Mouse (Mus musculus) embryonic facial prominence, embryonic 13.5 days (tissue): ENCODE measurements around the gene Xkrx. TPM values are rescaled to one million over a fixed set of nuclear protein-coding genes. Genes with fewer than 3 reads are reported as not detected.
"Not testable (repeated sequence)": the region's sequence is repeated elsewhere in the genome, so short reads cannot be mapped to it uniquely, and the experiment has no call there.

Experiments used
- ATAC-seq: fragments of 200-750 bp; cut with Nextera tagmentation; 2 replicates; pipeline ENCODE4 v1.8.0; 2017; ENCODE audit warnings: low read depth; ENCODE audit not compliant: insufficient number of reproducible peaks, insufficient read depth, low FRiP score, low TSS enrichment
- H3K27ac ChIP-seq: fragments of 300-500 bp; sonication (generic); 2 replicates; pipeline ENCODE4 v1.5.1; 2015; ENCODE audit warnings: moderate library complexity, mild to moderate bottlenecking, inconsistent platforms
- H3K27me3 ChIP-seq: fragments of 300-500 bp; sonication (generic); 2 replicates; pipeline ENCODE4 v1.6.1; 2015; ENCODE audit warnings: mild to moderate bottlenecking, inconsistent platforms
- H3K36me3 ChIP-seq: fragments of 300-500 bp; sonication (generic); 2 replicates; pipeline ENCODE4 v1.6.1; 2015; ENCODE audit warnings: mild to moderate bottlenecking, inconsistent platforms
- H3K4me1 ChIP-seq: fragments of 300-500 bp; sonication (generic); 2 replicates; pipeline ENCODE4 v1.6.1; 2015; ENCODE audit warnings: inconsistent platforms
- H3K4me2 ChIP-seq: fragments of 300-500 bp; sonication (generic); 2 replicates; pipeline ENCODE4 v1.6.1; 2015; ENCODE audit warnings: moderate library complexity, mild to moderate bottlenecking, inconsistent platforms
- H3K4me3 ChIP-seq: fragments of 300-500 bp; sonication (generic); 2 replicates; pipeline ENCODE4 v1.5.1; 2015; ENCODE audit warnings: mild to moderate bottlenecking, inconsistent platforms
- H3K9ac ChIP-seq: fragments of 300-500 bp; sonication (generic); 2 replicates; pipeline ENCODE4 v1.6.1; 2015; ENCODE audit warnings: mild to moderate bottlenecking, inconsistent platforms
- H3K9me3 ChIP-seq: fragments of 300-500 bp; sonication (generic); 2 replicates; pipeline ENCODE4 v1.6.1; 2016; ENCODE audit warnings: inconsistent platforms
- WGBS: fragments of 180-500 bp; shearing (Covaris S2); methylation state at CpG from one replicate; pipeline ENCODE4 v1.1.7; 2015; ENCODE audit warnings: mixed read lengths; 5-methylcytosine and 5-hydroxymethylcytosine counted together
- polyA plus RNA-seq: library from polyadenylated mRNA; unstranded; fragments of >200 nt; fragmentation: Nextera tagmentation; extraction: Ambion mirVana; gene quantifications from 2 replicates; pipeline ENCODE4 v1.2.1, GENCODE M21; 2015

Gene Xkrx
- 0.37 and 0.51 TPM in 2 replicates for polyA plus RNA-seq

GRCm38 (mm10) chrX:134162043-134162720 is at the start of gene Xkrx:
Gene Xkrx (minus strand): TSS chrX:134162076.
- no peak for ATAC-seq
- Histone ChIP-seq H3K9ac (no peak within 1 kb of the TSS), H3K36me3 (no peaks in the 10 kb centered on the region), H3K4me3 (peak within 1 kb of the TSS; percentile 32), H3K27ac (no peak within 1 kb of the TSS), H3K4me2 (peak within 1 kb of the TSS; percentile 63), H3K9me3 (no peaks in the 10 kb centered on the region), H3K27me3 (peaks cover 28% of the 10 kb centered on the region), H3K4me1 (peaks cover 4% of the 10 kb centered on the region; the same call in 1 of the 2 replicates)
- 32% methylated on average over 16 of the region's 16 CpGs for WGBS

GRCm38 (mm10) chrX:134211151-134211642 is 49.3 kb upstream of the Xkrx start:
- H3K27ac ChIP-seq = no peak overlapping the region
- H3K27me3 ChIP-seq = peaks cover 5% of the 10 kb centered on the region; the same call in 1 of the 2 replicates
- H3K4me2 ChIP-seq = no peak overlapping the region
- H3K9me3 ChIP-seq = no peaks in the 10 kb centered on the region
- no peak overlapping the region for H3K4me3 ChIP-seq
- WGBS = 89% methylated on average over 7 of the region's 7 CpGs
- H3K9ac ChIP-seq = no peak overlapping the region
- no peaks in the 10 kb centered on the region for H3K36me3 ChIP-seq
- ATAC-seq = no peak
- no peaks in the 10 kb centered on the region for H3K4me1 ChIP-seq

- peaks cover 5% of the 10 kb centered on the region; the same call in 1 of the 2 replicates for H3K27me3 ChIP-seq
- WGBS = 80% methylated on average over 2 of the region's 2 CpGs
- H3K4me1 ChIP-seq = no peaks in the 10 kb centered on the region
- H3K4me3 ChIP-seq = no peak overlapping the region
- H3K9me3 ChIP-seq = no peaks in the 10 kb centered on the region
- no peak overlapping the region for H3K9ac ChIP-seq
- no peak overlapping the region for H3K4me2 ChIP-seq
- no peaks in the 10 kb centered on the region for H3K36me3 ChIP-seq
- no peak overlapping the region for H3K27ac ChIP-seq
- ATAC-seq = no peak
Measured at GRCm38 (mm10) chrX:134208491-134208890, 46.6 kb upstream of the Xkrx start.

GRCm38 (mm10) chrX:134187201-134187600 is 25.3 kb upstream of the Xkrx start, which contains the start of gene Arl13a:
Gene Arl13a (plus strand): TSS chrX:134187501.
- H3K27ac ChIP-seq, H3K4me1 ChIP-seq, H3K36me3 ChIP-seq, ATAC-seq, H3K9me3 ChIP-seq, H3K4me3 ChIP-seq, H3K27me3 ChIP-seq, H3K4me2 ChIP-seq, H3K9ac ChIP-seq: not testable (repeated sequence)
- 84% methylated on average over 9 of the region's 9 CpGs for WGBS

- Histone ChIP-seq H3K27me3 (no peaks in the 10 kb centered on the region; the same call in 1 of the 2 replicates), H3K4me3 (no peak overlapping the region), H3K27ac (no peak overlapping the region), H3K4me2 (no peak overlapping the region), H3K9ac (no peak overlapping the region), H3K4me1 (no peaks in the 10 kb centered on the region), H3K9me3 (no peaks in the 10 kb centered on the region), H3K36me3 (no peaks in the 10 kb centered on the region)
- WGBS = 81% methylated on average over 1 of the region's 1 CpGs
- no peak for ATAC-seq
Measured at GRCm38 (mm10) chrX:134174699-134175098, 12.8 kb upstream of the Xkrx start.

GRCm38 (mm10) chrX:134170584-134170983 is 8.7 kb upstream of the Xkrx start:
- Histone ChIP-seq H3K4me1 (no peaks in the 10 kb centered on the region), H3K36me3 (no peaks in the 10 kb centered on the region), H3K9me3 (no peaks in the 10 kb centered on the region), H3K27me3 (no peaks in the 10 kb centered on the region; the same call in 1 of the 2 replicates), H3K27ac (no peak overlapping the region), H3K4me2 (no peak overlapping the region), H3K9ac (no peak overlapping the region), H3K4me3 (no peak overlapping the region)
- 89% methylated on average over 1 of the region's 1 CpGs for WGBS
- no peak for ATAC-seq

- WGBS = 51% methylated on average over 4 of the region's 4 CpGs
- 0 out of 2 replicates have a peak overlapping the region, but pooled peaks have one; percentile 63 for H3K4me2 ChIP-seq
- H3K9ac ChIP-seq = no peak overlapping the region
- no peak for ATAC-seq
- peaks cover 4% of the 10 kb centered on the region; the same call in 1 of the 2 replicates for H3K4me1 ChIP-seq
- no peak overlapping the region for H3K27ac ChIP-seq
- no peaks in the 10 kb centered on the region for H3K36me3 ChIP-seq
- peaks cover 27% of the 10 kb centered on the region for H3K27me3 ChIP-seq
- H3K9me3 ChIP-seq = no peaks in the 10 kb centered on the region
- no peak overlapping the region for H3K4me3 ChIP-seq
Measured at GRCm38 (mm10) chrX:134163484-134163883, 1.6 kb upstream of the Xkrx start.

- Histone ChIP-seq H3K9ac (no peak overlapping the region), H3K4me2 (peak overlapping the region; percentile 63), H3K27ac (no peak overlapping the region), H3K4me3 (peak overlapping the region; percentile 32), H3K9me3 (no peaks in the 10 kb centered on the region), H3K4me1 (peaks cover 4% of the 10 kb centered on the region; the same call in 1 of the 2 replicates), H3K27me3 (peaks cover 28% of the 10 kb centered on the region), H3K36me3 (no peaks in the 10 kb centered on the region)
- ATAC-seq = no peak
- 26% methylated on average over 11 of the region's 11 CpGs for WGBS
Measured at GRCm38 (mm10) chrX:134162826-134163225, 950 bp upstream of the Xkrx start.

GRCm38 (mm10) chrX:134160442-134160841 is 1.4 kb downstream of the Xkrx start:
- no peak for ATAC-seq
- H3K27me3 ChIP-seq = peaks cover 31% of the 10 kb centered on the region
- no peaks in the 10 kb centered on the region for H3K9me3 ChIP-seq
- H3K4me1 ChIP-seq = peaks cover 4% of the 10 kb centered on the region; the same call in 1 of the 2 replicates
- no peak overlapping the region for H3K9ac ChIP-seq
- H3K4me2 ChIP-seq = no peak overlapping the region
- H3K36me3 ChIP-seq = no peaks in the 10 kb centered on the region
- WGBS = 76% methylated on average over 2 of the region's 2 CpGs
- H3K27ac ChIP-seq = no peak overlapping the region
- H3K4me3 ChIP-seq = no peak overlapping the region

GRCm38 (mm10) chrX:134158151-134158550 is 3.7 kb downstream of the Xkrx start:
- no peak for ATAC-seq
- Histone ChIP-seq H3K36me3 (no peaks in the 10 kb centered on the region), H3K9me3 (no peaks in the 10 kb centered on the region), H3K4me3 (no peak overlapping the region), H3K27me3 (peaks cover 29% of the 10 kb centered on the region), H3K27ac (no peak overlapping the region), H3K4me1 (peaks cover 4% of the 10 kb centered on the region; the same call in 1 of the 2 replicates), H3K9ac (no peak overlapping the region), H3K4me2 (no peak overlapping the region)
- WGBS = 37% methylated on average over 7 of the region's 7 CpGs

GRCm38 (mm10) chrX:134141986-134142385 is 19.9 kb downstream of the Xkrx start:
- no peak for ATAC-seq
- no peak overlapping the region for H3K4me2 ChIP-seq
- H3K36me3 ChIP-seq = no peaks in the 10 kb centered on the region
- H3K27ac ChIP-seq = no peak overlapping the region
- H3K9ac ChIP-seq = no peak overlapping the region
- H3K27me3 ChIP-seq = peaks cover 33% of the 10 kb centered on the region
- no peaks in the 10 kb centered on the region for H3K4me1 ChIP-seq
- no peak overlapping the region for H3K4me3 ChIP-seq
- H3K9me3 ChIP-seq = no peaks in the 10 kb centered on the region
- WGBS = 80% methylated on average over 4 of the region's 4 CpGs

GRCm38 (mm10) chrX:134141551-134141950 is 20.3 kb downstream of the Xkrx start:
- no peak for ATAC-seq
- Histone ChIP-seq H3K9me3 (no peaks in the 10 kb centered on the region), H3K27me3 (peaks cover 33% of the 10 kb centered on the region), H3K4me3 (no peak overlapping the region), H3K4me1 (no peaks in the 10 kb centered on the region), H3K36me3 (no peaks in the 10 kb centered on the region), H3K4me2 (no peak overlapping the region), H3K27ac (no peak overlapping the region), H3K9ac (no peak overlapping the region)
- 83% methylated on average over 1 of the region's 1 CpGs for WGBS
